Mouse (Mus musculus) heart, embryonic 11.5 days (tissue): ENCODE measurements around the gene Map1lc3a. TPM values are rescaled to one million over a fixed set of nuclear protein-coding genes. Genes with fewer than 3 reads are reported as not detected.

Experiments
- polyA plus RNA-seq: library from polyadenylated mRNA; unstranded; fragments of >200 nt; fragmentation: Nextera tagmentation; extraction: Ambion mirVana; gene quantifications from 2 replicates; pipeline ENCODE4 v1.2.1, GENCODE M21; 2014

Gene Map1lc3a
- polyA plus RNA-seq, 1 experiment from 2014 or later = 189 TPM

Other genes with a start within 250 kb of the Map1lc3a start
- gene Ahcy, start 201.8 kb upstream of the Map1lc3a start, polyA plus RNA-seq = 59.0 and 59.8 TPM in 2 replicates
- 40.4 and 41.0 TPM in 2 replicates for gene Itch, start 142.8 kb upstream of the Map1lc3a start, polyA plus RNA-seq
- gene Dynlrb1, start 39.8 kb upstream of the Map1lc3a start, polyA plus RNA-seq = 427 and 429 TPM in 2 replicates
- 60.2 and 67.1 TPM in 2 replicates for gene Pigu, start 81.1 kb downstream of the Map1lc3a start, polyA plus RNA-seq
- gene Trp53inp2, start 104.8 kb downstream of the Map1lc3a start, polyA plus RNA-seq = 69.9 and 96.9 TPM in 2 replicates
- 18.5 and 24.5 TPM in 2 replicates for gene Ncoa6, start 197.6 kb downstream of the Map1lc3a start, polyA plus RNA-seq
- 11.5 and 12.9 TPM in 2 replicates for gene Acss2, start 241.7 kb downstream of the Map1lc3a start, polyA plus RNA-seq
- gene Ggt7, start 241.9 kb downstream of the Map1lc3a start, polyA plus RNA-seq = 1.1 and 1.6 TPM in 2 replicates